Mouse (Mus musculus): Measurements from ENCODE around the gene Steap1. TPM values are rescaled to one million over a fixed set of nuclear protein-coding genes. Genes with fewer than 3 reads are reported as not detected.

Gene Steap1
- polyA plus RNA-seq, 1 experiment from 2014 or later: 6.9 TPM

GRCm38 (mm10) chr5:5686973-5687372 lies 62.2 kb downstream of the Steap1 start:
- Histone ChIP-seq H3K4me1 (replicated peaks) (0 out of 2 replicates have a peak, but pooled peaks cover 8% of the 10 kb centered on the region), H3K27me3 (0 out of 2 replicates have a peak, but pooled peaks cover 8% of the 10 kb centered on the region), H3K27ac (no peak overlapping the region), H3K4me2 (no peak overlapping the region), H3K9ac (no peak overlapping the region), H3K36me3 (no peaks in the 10 kb centered on the region), H3K9me3 (replicated peaks) (no peaks in the 10 kb centered on the region), H3K4me3 (replicated peaks) (no peak overlapping the region)
- 19% methylated on average over 1 of the region's 1 CpGs for WGBS (ENCODE audit: insufficient replicate concordance)
- no peak for DNase-seq
- ATAC-seq (ENCODE audit: low read depth): no peak

Other genes with a start within 250 kb of the Steap1 start
- gene Cldn12, start 234.4 kb downstream of the Steap1 start, polyA plus RNA-seq (2015; fragmentation: Nextera tagmentation; extraction: Ambion mirVana): 8.6 and 10.1 TPM in 2 replicates
- gene Gtpbp10, start 189.8 kb downstream of the Steap1 start, polyA plus RNA-seq (2015; fragmentation: Nextera tagmentation; extraction: Ambion mirVana): 11.2 and 13.8 TPM in 2 replicates
- gene Gm8773, start 175.5 kb downstream of the Steap1 start, polyA plus RNA-seq (2015; fragmentation: Nextera tagmentation; extraction: Ambion mirVana): 0.28 and 0.79 TPM in 2 replicates
- gene Cfap69, start 85.1 kb downstream of the Steap1 start, polyA plus RNA-seq (2015; fragmentation: Nextera tagmentation; extraction: Ambion mirVana): 0.21 and 0.53 TPM in 2 replicates
- 4.9 and 6.6 TPM in 2 replicates for gene Steap2, start 54.7 kb downstream of the Steap1 start, polyA plus RNA-seq (2015; fragmentation: Nextera tagmentation; extraction: Ambion mirVana)